Mouse (Mus musculus): Measurements from ENCODE around the gene Fbxl16. TPM values are rescaled to one million over a fixed set of nuclear protein-coding genes. Genes with fewer than 3 reads are reported as not detected.
A peak's percentile ranks its signal among the peaks of the same experiment; 100 is the strongest.

Gene Fbxl16
- total RNA-seq, 2 experiments from 2014 or later = 0.62 to 0.91 TPM

- DNase-seq (ENCODE audit: low spot score) = no peak
Observed at GRCm38 (mm10) chr17:25827546-25828222, 18.8 kb downstream of the Fbxl16 start.

DNA sequence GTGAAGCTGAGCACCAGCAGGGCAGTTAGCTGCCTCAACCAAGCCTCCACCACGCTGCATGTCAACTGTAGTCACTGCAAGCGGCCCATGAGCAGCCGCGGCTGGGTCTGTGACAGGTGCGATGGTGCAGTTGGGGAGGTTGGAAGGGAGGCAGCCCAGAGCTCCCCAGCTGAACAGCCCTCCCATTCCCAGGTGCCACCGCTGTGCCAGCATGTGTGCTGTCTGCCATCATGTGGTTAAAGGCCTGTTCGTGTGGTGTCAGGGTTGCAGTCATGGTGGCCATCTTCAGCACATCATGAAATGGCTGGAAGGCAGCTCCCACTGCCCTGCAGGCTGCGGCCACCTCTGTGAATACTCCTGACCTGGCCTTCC, 19.3 kb downstream of the Fbxl16 start:
- DNase-seq (ENCODE audit: low spot score) = no peak

DNA sequence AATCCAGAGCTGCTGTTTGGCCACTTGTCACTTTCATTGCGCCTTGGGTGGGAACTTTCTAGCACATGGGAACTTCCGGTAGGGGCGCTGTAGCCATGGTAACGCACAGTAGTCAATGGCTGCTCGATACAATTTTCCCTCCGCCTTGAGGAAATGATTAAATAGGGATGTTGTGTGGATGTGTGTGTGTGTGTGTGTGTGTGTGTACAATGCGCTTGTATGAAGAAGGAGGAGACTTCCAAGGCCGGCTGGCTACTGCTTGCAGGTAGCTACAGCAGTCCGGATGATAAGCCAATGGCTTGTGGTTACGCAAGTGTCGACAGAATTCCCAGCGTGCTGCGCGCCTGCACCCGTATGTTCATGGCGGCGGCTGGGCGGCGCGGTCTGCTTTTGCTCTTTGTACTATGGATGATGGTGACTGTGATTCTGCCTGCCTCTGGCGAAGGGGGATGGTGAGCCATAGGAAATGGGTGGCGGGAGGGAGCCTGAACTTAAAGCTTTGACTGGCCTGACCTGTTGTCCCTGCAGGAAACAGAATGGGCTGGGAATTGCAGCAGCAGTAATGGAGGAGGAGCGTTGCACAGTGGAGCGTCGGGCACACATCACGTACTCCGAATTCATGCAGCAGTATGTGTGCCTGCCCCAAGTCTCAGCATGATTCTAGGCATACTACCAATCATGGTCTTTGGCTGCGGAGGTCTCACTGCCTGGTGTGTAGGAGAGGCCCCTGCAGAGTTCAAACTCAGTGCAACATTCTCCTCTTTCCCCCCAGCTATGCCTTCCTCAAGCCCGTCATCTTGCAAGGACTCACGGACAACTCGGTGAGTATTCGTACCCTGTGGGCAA, 20.1 kb downstream of the Fbxl16 start, which contains the start of gene Jmjd8:
Gene Jmjd8 (plus strand): TSS at position 156 of the 846 bp plus-strand sequence.
- DNase-seq (ENCODE audit: low spot score) = peak; percentile 70

- DNase-seq (ENCODE audit: low spot score) = no peak
Observed at GRCm38 (mm10) chr17:25829558-25830017, 20.7 kb downstream of the Fbxl16 start.

DNA sequence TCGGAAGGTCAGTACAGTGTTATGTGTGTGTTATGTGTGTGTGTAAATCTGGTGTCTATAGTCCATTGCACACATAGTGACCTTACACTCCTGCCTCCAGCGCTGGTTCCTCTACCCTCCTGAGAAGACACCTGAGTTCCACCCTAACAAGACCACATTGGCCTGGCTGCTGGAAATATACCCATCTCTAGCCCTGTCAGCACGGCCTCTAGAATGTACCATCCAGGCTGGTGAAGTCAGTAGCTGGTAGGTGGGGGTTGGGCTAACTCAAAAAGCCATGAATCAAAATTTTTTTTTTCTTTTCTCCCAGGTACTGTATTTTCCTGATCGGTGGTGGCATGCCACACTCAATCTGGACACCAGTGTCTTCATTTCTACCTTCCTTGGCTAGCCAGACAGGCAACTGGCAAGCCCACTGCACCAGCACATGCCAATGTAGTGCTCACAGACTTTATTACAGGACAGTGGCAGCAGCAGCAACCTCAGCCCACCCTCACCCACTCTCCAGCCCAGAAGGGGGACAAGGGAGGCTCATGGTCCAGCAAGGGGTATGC, 21.4 kb downstream of the Fbxl16 start:
- DNase-seq (ENCODE audit: low spot score) = no peak

- no peak for DNase-seq (ENCODE audit: low spot score)
Observed at GRCm38 (mm10) chr17:25830806-25831431, 22.0 kb downstream of the Fbxl16 start.

DNA sequence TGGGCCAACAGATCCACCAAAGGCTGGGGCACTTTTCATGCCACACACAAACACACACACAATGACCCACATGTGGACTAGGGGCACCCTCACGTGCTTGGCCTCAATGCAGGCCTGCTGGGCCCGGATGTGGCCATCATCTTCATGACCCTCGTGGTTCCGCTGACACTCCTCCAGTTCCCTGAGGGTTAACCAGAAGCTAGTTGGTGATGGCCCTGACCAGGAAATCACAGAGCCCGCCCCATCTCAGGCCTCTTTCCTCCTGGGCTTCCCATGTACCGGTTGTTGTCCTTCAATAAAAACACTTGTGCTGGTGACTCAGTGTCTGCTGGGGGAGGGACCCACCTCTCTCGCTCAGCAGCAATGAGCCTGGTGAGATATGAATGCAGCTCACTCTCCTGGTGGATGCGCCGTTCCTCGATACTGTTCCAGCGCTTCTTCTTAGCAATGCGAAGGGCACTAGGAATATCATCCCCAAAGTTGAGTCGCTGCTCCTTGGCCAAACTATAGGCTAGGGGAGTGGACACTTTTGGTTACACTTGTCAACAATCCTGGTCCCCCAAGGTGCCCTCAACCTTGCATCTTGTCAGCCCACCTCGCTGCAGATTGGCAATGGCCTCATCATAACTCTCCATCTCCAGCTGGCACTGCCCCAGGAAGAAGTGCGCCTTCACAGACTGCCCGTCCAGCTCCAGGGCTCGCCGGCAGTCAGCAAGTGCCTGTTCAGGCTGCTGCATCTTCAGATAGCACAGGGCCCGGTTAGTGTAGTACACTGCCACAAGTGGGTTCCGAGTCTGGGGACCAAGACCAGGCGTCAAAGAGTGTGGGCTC, 22.8 kb downstream of the Fbxl16 start:
- DNase-seq (ENCODE audit: low spot score) = no peak

DNA sequence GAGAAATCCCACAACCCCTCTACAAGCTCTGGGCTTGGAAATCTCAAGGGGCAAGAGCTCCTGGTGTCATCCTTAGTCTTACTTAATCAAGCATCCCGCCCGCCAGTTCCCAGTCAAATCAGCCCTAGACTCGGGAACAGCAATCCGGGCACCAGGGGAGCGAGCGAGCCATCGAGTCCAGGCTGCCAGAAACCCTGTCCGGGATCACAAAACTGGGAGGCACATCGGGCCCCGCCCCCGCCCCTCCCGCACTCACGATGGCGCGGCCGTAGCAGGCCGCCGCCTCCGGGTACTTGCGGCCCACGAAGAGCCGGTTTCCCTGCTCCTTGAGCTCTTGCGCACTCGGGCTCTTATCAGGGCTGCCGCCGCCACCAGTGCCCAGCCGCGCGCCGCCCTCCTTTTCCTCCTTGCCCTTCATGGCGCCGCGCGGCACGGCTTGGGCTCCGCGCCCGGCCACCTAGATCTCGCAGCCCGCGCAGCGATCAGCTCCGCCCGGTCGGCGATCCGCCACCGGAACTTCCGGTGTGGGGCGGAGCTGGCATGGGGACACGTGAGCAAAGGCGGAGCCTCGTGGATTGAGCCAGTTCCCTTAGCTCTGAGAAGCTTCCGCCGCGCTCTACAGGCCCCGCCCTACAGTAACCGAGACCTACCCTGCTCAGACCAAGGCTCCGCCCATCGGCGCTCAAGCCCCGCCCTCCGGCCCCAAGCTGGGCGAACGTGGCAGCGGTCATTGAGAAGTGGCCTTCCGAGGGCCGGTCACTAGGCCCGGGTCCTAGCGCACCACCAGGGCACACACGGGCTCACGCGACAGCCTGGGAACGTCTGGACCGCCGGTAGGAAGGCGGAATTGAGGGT, 23.8 kb downstream of the Fbxl16 start:
- peak; percentile 100 for DNase-seq (ENCODE audit: low spot score)

- peak; percentile 96 for DNase-seq (ENCODE audit: low spot score)
Observed at GRCm38 (mm10) chr17:25833291-25833663, 24.4 kb downstream of the Fbxl16 start, which contains the start of gene Stub1. TSS of gene Stub1 (minus strand) at chr17:25833404.

- no peak for DNase-seq (ENCODE audit: low spot score)
Observed at GRCm38 (mm10) chr17:25833961-25834594, 25.2 kb downstream of the Fbxl16 start.

- DNase-seq (ENCODE audit: low spot score) = no peak
Observed at GRCm38 (mm10) chr17:25834595-25835222, 25.8 kb downstream of the Fbxl16 start.

DNA sequence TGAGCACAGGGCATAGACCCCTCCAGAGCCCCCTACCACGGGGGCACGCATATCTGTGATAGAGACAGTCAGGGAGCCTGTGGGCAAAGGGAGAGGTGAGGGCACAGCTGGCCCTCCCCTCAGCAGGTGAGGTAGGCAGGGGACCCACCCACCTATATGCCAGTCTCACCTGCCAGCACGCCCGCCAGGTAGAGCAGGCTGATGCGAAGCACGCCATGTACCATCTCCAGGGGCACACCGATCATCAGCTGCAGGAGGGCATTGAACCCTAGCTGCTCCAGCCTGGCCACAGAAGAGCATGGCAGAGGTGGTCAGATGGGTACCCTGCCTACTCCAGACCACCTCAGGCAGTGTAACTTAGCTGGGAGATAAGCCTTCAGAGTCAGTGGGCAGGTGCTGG, 26.4 kb downstream of the Fbxl16 start:
- DNase-seq (ENCODE audit: low spot score) = no peak

GRCm38 (mm10) chr17:25835816-25836215, 26.9 kb downstream of the Fbxl16 start:
- DNase-seq (ENCODE audit: low spot score) = no peak

DNA sequence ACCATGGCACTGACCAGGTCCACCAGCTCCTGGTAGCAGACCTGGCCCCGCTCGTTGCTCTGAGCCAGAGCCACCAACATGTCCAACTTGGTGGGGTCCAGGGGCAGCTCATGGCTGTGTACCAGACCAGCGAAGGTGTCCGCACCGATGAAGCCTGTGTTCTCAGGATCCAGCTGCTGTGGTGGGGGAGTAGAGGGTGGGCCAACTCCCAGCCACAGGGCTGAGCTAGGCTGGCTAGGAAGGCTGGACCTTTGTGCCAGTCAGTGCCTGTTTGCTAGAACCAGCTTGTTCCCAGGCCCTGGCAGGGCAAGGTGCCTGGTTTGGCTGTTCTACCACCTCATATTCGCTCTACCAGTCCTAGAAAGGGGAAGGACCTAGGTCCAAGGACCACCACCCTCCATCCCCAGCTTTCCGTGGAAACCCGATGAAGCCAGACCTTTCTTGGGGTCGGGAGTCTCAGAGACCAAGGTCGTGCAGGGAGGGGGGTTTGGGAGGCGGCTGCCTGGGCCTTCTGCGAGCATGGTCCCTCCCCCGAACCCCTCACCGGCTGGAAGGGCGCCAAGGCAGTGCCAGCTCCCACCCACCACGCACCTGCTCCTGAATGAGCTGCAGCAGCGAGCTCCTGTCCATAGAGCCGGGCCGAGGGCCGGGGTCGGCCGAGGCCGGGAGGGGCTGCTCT, 27.7 kb downstream of the Fbxl16 start:
- DNase-seq (ENCODE audit: low spot score) = peak; percentile 42

GRCm38 (mm10) chr17:25837076-25837410, 28.2 kb downstream of the Fbxl16 start, which contains the start of gene Rhbdl1:
TSS of gene Rhbdl1 (minus strand) at chr17:25837295.
- DNase-seq (ENCODE audit: low spot score) = peak; percentile 85

GRCm38 (mm10) chr17:25837533-25837932, 28.6 kb downstream of the Fbxl16 start:
- no peak for DNase-seq (ENCODE audit: low spot score)

GRCm38 (mm10) chr17:25838904-25839303, 30.0 kb downstream of the Fbxl16 start:
- no peak for DNase-seq (ENCODE audit: low spot score)

DNA sequence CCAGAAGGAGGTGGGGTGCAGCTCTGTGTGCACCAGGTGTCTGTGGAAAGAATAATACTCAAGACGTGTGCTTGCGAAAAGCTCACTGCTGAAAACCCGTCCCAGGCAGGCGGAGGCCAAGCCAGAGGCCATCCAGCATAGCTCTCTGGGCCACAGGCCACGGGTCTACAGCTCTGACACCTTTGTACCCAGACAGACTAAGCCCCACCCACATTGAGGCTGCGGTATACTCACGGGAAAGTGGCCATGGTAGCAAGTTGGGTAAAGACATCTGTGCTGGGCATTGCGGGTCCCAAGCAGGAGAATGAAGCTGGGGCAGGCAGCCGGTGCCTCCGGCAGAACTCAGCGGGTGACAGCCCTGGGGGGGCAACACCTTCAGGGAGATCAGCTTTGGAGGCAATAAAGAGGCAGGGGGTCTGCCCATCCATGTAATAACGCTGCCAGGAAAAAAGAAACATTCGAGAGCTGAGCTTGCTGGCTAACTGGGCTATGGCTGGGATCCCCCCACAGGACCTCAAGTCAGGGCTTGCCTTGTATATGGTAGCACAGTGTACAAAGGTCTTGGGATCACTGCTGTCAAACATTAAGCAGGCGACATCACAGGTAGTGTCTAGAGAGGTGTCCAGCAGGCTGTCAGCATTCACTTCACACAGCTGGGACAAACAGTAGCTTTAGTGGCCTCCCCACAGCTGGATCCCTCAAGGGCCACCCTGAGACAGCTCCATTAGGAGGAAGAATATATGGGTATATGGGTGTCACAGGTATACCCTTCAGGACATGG, 30.8 kb downstream of the Fbxl16 start:
- DNase-seq (ENCODE audit: low spot score) = no peak

Measured in gastrocnemius, adult 18-20 months (tissue).